Mouse (Mus musculus): ENCODE measurements around the gene Gm6803.
"Not testable (repeated sequence)": the region's sequence is repeated elsewhere in the genome, so short reads cannot be mapped to it uniquely, and the experiment has no call there.

Gene Gm6803

GRCm38 (mm10) chr12:88018671-88019070 is at the start of gene Gm6803:
Gene Gm6803, minus strand, starts transcription at chr12:88018771.
- not testable (repeated sequence) for DNase-seq

DNA sequence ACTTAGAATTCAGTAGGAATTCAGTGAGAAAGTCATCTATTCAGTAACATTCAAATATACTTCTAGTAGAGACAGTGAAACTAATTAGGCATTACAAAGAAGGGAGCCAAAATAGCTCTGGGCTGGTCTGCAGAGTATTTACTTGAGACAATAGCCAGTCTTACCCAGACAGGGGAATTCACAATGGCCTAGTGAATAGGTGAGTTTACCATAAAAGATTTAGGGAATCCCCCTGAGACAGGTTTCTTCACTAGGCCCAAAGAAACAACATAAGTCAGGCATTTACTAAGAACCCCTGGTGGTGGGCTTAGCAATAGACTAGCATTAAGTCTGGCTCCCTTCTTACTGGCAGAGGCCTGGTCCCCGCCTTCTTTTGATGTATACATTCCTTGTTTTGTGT is 26.7 kb upstream of the Gm6803 start:
- not testable (repeated sequence) for DNase-seq

- not testable (repeated sequence) for DNase-seq
Observed at GRCm38 (mm10) chr12:88039703-88040102, 21.1 kb upstream of the Gm6803 start.

GRCm38 (mm10) chr12:88039062-88039461 is 20.5 kb upstream of the Gm6803 start:
- DNase-seq: not testable (repeated sequence)

- DNase-seq: not testable (repeated sequence)
Observed at GRCm38 (mm10) chr12:88032250-88032649, 13.7 kb upstream of the Gm6803 start.

DNA sequence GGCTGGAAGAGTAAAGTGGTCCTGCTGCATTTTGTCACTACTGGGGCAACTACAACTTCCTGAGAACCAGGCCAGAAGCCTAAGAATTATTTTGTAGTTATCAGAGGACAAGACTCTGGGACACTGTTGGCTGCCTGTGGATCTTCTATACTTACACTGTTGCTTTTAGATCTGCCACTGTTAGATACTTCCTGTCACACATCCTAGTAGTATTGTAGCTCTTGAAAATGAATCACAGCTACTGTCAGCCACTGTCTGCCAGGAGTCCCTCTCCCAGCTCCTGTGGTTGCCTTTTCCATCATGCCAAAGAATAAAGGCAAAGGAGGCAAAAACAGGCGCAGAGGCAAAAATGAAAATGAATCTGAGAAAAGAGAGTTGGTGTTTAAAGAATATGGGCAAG is 8.1 kb upstream of the Gm6803 start, which contains the start of gene Gm2056:
Gm2056 (plus strand) TSS at position 301 of the 400 bp plus-strand sequence.
- DNase-seq: not testable (repeated sequence)

GRCm38 (mm10) chr12:88011548-88011947 is 7.0 kb downstream of the Gm6803 start, which contains the start of gene Gm2075:
Gene Gm2075, plus strand, starts transcription at chr12:88011848.
- DNase-seq: not testable (repeated sequence)

DNA sequence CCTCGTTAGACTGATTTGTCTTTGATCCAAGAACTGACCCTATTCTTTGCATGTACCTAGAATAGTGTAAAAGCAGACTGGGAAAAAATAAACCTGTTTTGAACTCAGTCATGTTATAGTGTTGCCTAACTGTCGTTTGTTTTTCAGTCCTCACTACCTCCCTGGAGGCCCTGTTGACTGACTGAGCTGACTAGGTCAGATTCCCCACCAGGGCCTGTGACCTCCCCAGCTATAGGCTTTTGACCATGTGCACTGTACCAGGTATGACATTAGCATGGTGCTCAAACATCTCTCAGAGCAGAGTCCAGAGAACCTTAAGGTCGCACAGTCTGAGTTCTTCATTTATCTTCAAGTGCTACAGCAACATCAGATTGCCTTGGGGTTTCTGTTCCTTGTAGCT is 14.5 kb downstream of the Gm6803 start:
- DNase-seq: not testable (repeated sequence)

DNA sequence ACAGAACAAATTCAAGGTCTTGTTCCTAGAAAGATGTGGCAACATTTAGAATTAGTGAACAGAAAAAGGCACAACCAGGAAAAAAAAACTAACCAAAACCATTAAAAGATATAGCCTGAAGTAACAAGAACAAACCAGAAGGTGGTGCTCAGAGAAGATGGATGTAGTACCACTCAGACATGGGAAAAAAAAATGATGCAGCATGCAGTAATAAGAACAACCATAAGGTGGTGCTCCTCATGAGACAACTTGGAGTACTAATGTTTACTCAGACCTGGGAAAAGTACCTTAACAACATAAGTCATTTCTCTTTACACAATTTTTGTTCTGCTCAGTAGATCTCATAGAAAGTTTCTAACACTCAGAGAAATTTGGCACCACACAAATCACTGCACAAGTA is 34.6 kb downstream of the Gm6803 start:
- DNase-seq: not testable (repeated sequence)
